Mouse (Mus musculus): ENCODE data around the gene Tfip11.

Gene Tfip11

GRCm38 (mm10) chr5:112325546-112326445, at the start of gene Tfip11:
Gene Tfip11, plus strand, starts transcription at chr5:112326358.
- peak; percentile 97 for DNase-seq

- no peak for DNase-seq
Observed at GRCm38 (mm10) chr5:112276907-112277348, 49.2 kb upstream of the Tfip11 start.

- DNase-seq = no peak
Observed at GRCm38 (mm10) chr5:112277906-112278470, 48.2 kb upstream of the Tfip11 start.

GRCm38 (mm10) chr5:112279181-112280021, 46.8 kb upstream of the Tfip11 start:
- no peak for DNase-seq

GRCm38 (mm10) chr5:112280151-112280550, 46.0 kb upstream of the Tfip11 start:
- no peak for DNase-seq

GRCm38 (mm10) chr5:112280863-112281660, 45.1 kb upstream of the Tfip11 start:
- no peak for DNase-seq

- DNase-seq = peak; percentile 6
Observed at GRCm38 (mm10) chr5:112281676-112282075, 44.5 kb upstream of the Tfip11 start.

- peak; percentile 41 for DNase-seq
Observed at GRCm38 (mm10) chr5:112282123-112282779, 43.9 kb upstream of the Tfip11 start.

GRCm38 (mm10) chr5:112282780-112283482, 43.2 kb upstream of the Tfip11 start:
- DNase-seq = peak; percentile 17

GRCm38 (mm10) chr5:112283543-112284202, 42.5 kb upstream of the Tfip11 start:
- DNase-seq = peak; percentile 75

- no peak for DNase-seq
Observed at GRCm38 (mm10) chr5:112284203-112284582, 42.0 kb upstream of the Tfip11 start.

- no peak for DNase-seq
Observed at GRCm38 (mm10) chr5:112285548-112286085, 40.5 kb upstream of the Tfip11 start.

- DNase-seq = no peak
Observed at GRCm38 (mm10) chr5:112286608-112286983, 39.6 kb upstream of the Tfip11 start.

GRCm38 (mm10) chr5:112286984-112287641, 39.0 kb upstream of the Tfip11 start:
- DNase-seq = no peak

GRCm38 (mm10) chr5:112287652-112288051, 38.5 kb upstream of the Tfip11 start:
- DNase-seq = no peak

GRCm38 (mm10) chr5:112288193-112289141, 37.7 kb upstream of the Tfip11 start:
- DNase-seq = peak; percentile 53

- DNase-seq = peak; percentile 67
Observed at GRCm38 (mm10) chr5:112289236-112289635, 36.9 kb upstream of the Tfip11 start.

GRCm38 (mm10) chr5:112289819-112290535, 36.2 kb upstream of the Tfip11 start:
- no peak for DNase-seq
